Mouse (Mus musculus): Measurements from ENCODE around the gene Nexmif. TPM values are rescaled to one million over a fixed set of nuclear protein-coding genes. Genes with fewer than 3 reads are reported as not detected.
"Not testable (repeated sequence)": the region's sequence is repeated elsewhere in the genome, so short reads cannot be mapped to it uniquely, and the experiment has no call there.

Nexmif gene
- polyA plus RNA-seq, 1 experiment = not detected

DNA sequence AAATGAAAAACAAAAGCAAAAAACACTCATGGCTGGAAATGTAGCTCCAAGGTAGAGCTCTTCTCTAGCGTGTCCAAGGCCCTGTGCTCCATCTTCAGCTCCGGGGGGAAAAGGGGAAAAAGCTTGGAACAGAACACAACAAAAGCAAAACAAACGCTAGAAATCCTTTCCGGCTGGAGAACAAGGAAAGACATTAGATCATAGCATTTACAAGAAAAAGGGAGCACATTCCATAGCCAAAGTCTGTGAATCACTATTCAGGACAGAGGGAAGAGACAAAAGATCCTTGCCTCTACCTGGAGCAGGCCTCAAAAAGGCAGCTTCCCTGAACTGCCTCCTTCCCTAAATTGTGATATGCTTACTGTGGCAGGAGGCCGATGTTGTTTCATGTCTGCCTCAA lies 4.4 kb downstream of the Nexmif start:
- WGBS = 77% methylated on average over 5 of the region's 5 CpGs

DNA sequence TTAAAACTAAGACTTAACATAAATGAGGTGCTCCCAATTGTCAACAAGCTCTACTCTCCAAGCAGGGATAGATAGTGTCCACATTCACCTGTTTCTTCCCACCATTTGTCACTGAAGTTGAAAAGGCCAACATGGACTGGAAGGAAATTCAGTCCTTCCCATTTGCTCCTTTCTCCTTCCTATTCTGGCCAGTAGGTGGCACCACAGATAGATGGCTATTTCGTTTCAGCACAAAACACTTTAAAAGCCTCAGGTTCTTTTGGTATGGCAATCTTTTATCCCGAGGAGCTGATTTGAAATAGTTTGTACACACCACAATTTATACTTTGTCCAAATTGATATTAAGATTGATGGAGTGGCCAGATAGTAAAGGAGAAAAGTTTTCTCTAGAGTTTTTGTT lies 21.7 kb downstream of the Nexmif start:
- Histone ChIP-seq H3K36me3 (ENCODE audit: control insufficient read depth, insufficient read depth, low read length) (no peaks in the 10 kb centered on the region), H3K27me3 (ENCODE audit: control insufficient read depth, insufficient read depth, low read length) (no peaks in the 10 kb centered on the region), H3K4me1 (ENCODE audit: control insufficient read depth, insufficient read depth, insufficient read length, low read length) (no peaks in the 10 kb centered on the region), H3K27ac (ENCODE audit: insufficient read depth, low read depth, low read length) (no peak overlapping the region), H3K4me3 (ENCODE audit: low read depth, low read length) (no peak overlapping the region)
- TF ChIP-seq POLR2A (IDR thresholded peaks at IDR 0.05; ENCODE audit: low read depth, low read length) = no peak
- TF ChIP-seq CTCF (IDR thresholded peaks at IDR 0.05; ENCODE audit: extremely low read depth, insufficient read length, insufficient replicate concordance, low read depth, low read length) = no peak
- 7% methylated on average over 2 of the region's 2 CpGs for WGBS

More for the DNA sequence above, 4.4 kb downstream of the Nexmif start:
- Histone ChIP-seq H3K4me3 (ENCODE audit: low read depth, low read length) (no peak overlapping the region), H3K27ac (ENCODE audit: insufficient read depth, low read depth, low read length) (no peak overlapping the region), H3K4me1 (ENCODE audit: control insufficient read depth, insufficient read depth, insufficient read length, low read length) (peaks cover 2% of the 10 kb centered on the region; the same call in 1 of the 2 replicates), H3K36me3 (ENCODE audit: control insufficient read depth, insufficient read depth, low read length) (no peaks in the 10 kb centered on the region), H3K27me3 (ENCODE audit: control insufficient read depth, insufficient read depth, low read length) (peaks cover 13% of the 10 kb centered on the region)
- TF ChIP-seq POLR2A (IDR thresholded peaks at IDR 0.05; ENCODE audit: low read depth, low read length) (no peak), CTCF (IDR thresholded peaks at IDR 0.05; ENCODE audit: extremely low read depth, insufficient read length, insufficient replicate concordance, low read depth, low read length) (no peak)

DNA sequence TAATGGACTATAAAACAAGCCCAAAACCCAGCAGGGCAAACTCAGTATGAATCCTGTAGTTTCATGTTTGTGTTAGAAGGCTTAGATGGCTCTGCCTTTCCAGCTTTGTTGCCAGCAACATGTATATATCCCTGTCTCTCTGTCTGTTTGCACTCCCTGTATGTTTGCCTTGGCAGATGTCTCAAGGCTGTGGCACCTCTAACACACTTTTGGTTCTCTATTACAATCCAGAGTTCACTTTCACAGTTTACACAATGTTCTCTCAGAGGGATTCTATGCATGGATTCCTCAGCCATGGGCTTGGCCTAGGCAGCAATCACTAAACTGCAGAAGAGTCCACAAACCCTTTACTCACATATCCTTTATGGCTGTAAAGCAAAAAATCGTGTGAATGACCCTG lies 50.9 kb downstream of the Nexmif start:
- Histone ChIP-seq H3K4me3 (ENCODE audit: low read depth, low read length) (no peak overlapping the region), H3K36me3 (ENCODE audit: control insufficient read depth, insufficient read depth, low read length) (no peaks in the 10 kb centered on the region), H3K4me1 (ENCODE audit: control insufficient read depth, insufficient read depth, insufficient read length, low read length) (no peaks in the 10 kb centered on the region), H3K27ac (ENCODE audit: insufficient read depth, low read depth, low read length) (no peak overlapping the region), H3K27me3 (ENCODE audit: control insufficient read depth, insufficient read depth, low read length) (no peaks in the 10 kb centered on the region)
- TF ChIP-seq CTCF (IDR thresholded peaks at IDR 0.05; ENCODE audit: extremely low read depth, insufficient read length, insufficient replicate concordance, low read depth, low read length) (no peak), POLR2A (IDR thresholded peaks at IDR 0.05; ENCODE audit: low read depth, low read length) (no peak)
- 22% methylated on average over 1 of the region's 1 CpGs for WGBS

DNA sequence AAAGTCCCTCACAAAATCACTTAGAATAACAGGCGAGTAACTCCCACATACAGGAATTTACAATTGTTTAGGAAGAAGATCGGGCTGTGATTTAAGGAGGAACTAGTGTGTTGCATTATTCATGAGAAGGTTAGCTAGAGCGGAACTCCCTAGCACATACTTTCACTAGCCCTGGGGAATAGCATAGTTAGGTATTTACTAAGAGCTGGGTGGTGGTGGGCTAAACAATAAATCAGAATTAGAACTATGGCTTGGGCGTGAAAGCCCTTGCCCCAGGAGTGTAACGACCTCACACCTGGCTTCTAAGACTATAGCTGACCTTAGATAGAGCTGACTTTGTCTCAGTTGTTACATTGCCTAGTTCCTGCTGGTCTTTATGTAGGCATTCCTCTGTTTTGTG lies 85.7 kb downstream of the Nexmif start:
- H3K27ac ChIP-seq (ENCODE audit: insufficient read depth, low read depth, low read length); H3K4me3 ChIP-seq (ENCODE audit: low read depth, low read length); H3K36me3 ChIP-seq (ENCODE audit: control insufficient read depth, insufficient read depth, low read length); H3K27me3 ChIP-seq (ENCODE audit: control insufficient read depth, insufficient read depth, low read length); H3K4me1 ChIP-seq (ENCODE audit: control insufficient read depth, insufficient read depth, insufficient read length, low read length): not testable (repeated sequence)
- WGBS = 75% methylated on average over 5 of the region's 5 CpGs

DNA sequence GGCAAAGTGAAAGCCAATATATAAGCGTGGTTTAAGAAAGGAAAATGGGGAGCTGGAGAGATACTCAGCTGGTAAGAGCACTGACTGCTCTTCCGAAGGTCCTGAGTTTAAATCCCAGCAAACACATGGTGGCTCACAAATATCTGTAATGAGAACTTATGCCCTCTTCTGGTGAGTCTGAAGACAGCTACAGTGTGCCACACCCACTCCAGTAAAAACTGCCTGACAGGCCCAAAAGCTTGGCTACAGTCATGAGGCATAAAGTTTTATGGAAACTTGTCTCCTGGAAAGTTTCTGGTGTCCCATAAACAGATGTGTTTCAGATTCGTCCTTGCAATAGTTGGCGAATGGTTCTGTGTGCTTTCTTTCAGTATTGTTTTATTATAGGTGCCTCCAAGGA lies 86.4 kb downstream of the Nexmif start:
- Histone ChIP-seq H3K4me1 (ENCODE audit: control insufficient read depth, insufficient read depth, insufficient read length, low read length) (no peaks in the 10 kb centered on the region), H3K27ac (ENCODE audit: insufficient read depth, low read depth, low read length) (no peak overlapping the region), H3K36me3 (ENCODE audit: control insufficient read depth, insufficient read depth, low read length) (no peaks in the 10 kb centered on the region), H3K4me3 (ENCODE audit: low read depth, low read length) (no peak overlapping the region), H3K27me3 (ENCODE audit: control insufficient read depth, insufficient read depth, low read length) (no peaks in the 10 kb centered on the region)
- WGBS = 46% methylated on average over 4 of the region's 4 CpGs
- TF ChIP-seq POLR2A (IDR thresholded peaks at IDR 0.05; ENCODE audit: low read depth, low read length) (no peak), CTCF (IDR thresholded peaks at IDR 0.05; ENCODE audit: extremely low read depth, insufficient read length, insufficient replicate concordance, low read depth, low read length) (no peak)

DNA sequence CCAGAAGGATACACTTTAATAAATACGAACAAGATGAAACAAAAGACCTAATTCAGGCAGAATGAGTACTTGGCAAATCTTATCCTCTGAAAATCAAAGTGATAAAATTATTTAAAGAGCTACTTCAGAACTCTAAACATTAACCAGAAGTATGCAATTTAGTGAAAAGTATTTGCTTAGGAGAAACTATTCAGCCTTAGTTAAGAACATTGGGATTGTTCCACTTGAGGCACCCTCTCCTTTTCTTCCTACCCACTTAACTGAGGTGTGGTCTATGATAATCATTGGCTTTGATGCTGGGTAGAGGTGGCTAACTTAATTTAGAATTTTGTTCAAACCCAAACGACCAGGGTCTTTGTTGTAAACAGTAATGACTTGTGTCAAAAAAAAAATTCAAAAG lies 146.1 kb downstream of the Nexmif start:
- no peaks in the 10 kb centered on the region for H3K36me3 ChIP-seq (ENCODE audit: control insufficient read depth, insufficient read depth, low read length)
- WGBS = 36% methylated on average over 2 of the region's 2 CpGs
- H3K4me1 ChIP-seq (ENCODE audit: control insufficient read depth, insufficient read depth, insufficient read length, low read length) = no peaks in the 10 kb centered on the region
- TF ChIP-seq POLR2A (IDR thresholded peaks at IDR 0.05; ENCODE audit: low read depth, low read length) (no peak), CTCF (IDR thresholded peaks at IDR 0.05; ENCODE audit: extremely low read depth, insufficient read length, insufficient replicate concordance, low read depth, low read length) (no peak)
- H3K27ac ChIP-seq (ENCODE audit: insufficient read depth, low read depth, low read length) = no peak overlapping the region
- no peak overlapping the region for H3K4me3 ChIP-seq (ENCODE audit: low read depth, low read length)
- no peaks in the 10 kb centered on the region for H3K27me3 ChIP-seq (ENCODE audit: control insufficient read depth, insufficient read depth, low read length)

DNA sequence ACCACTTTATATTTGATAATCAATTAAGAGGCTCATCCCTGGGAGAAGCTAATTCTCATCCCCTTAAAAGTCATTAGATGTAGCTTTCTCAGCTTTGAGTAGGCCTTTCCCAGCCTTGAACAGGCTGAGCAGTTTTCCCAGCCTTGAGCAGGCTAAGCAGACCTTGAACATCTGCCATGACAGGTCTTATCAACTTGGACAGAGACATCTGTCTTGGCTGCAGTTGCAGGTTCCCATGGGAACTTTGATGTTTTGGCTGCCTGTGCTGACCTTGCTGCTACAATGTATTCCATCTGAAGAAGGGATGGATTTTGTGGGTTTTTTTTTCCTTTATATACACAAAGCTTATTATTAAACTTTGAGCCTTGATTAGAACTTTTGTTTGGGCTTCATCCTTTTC lies 160.7 kb downstream of the Nexmif start:
- H3K36me3 ChIP-seq (ENCODE audit: control insufficient read depth, insufficient read depth, low read length) = no peaks in the 10 kb centered on the region
- no peaks in the 10 kb centered on the region for H3K4me1 ChIP-seq (ENCODE audit: control insufficient read depth, insufficient read depth, insufficient read length, low read length)
- no peak for TF ChIP-seq CTCF (IDR thresholded peaks at IDR 0.05; ENCODE audit: extremely low read depth, insufficient read length, insufficient replicate concordance, low read depth, low read length)
- no peak for TF ChIP-seq POLR2A (IDR thresholded peaks at IDR 0.05; ENCODE audit: low read depth, low read length)
- no peak overlapping the region for H3K27ac ChIP-seq (ENCODE audit: insufficient read depth, low read depth, low read length)
- no peaks in the 10 kb centered on the region for H3K27me3 ChIP-seq (ENCODE audit: control insufficient read depth, insufficient read depth, low read length)
- no peak overlapping the region for H3K4me3 ChIP-seq (ENCODE audit: low read depth, low read length)

DNA sequence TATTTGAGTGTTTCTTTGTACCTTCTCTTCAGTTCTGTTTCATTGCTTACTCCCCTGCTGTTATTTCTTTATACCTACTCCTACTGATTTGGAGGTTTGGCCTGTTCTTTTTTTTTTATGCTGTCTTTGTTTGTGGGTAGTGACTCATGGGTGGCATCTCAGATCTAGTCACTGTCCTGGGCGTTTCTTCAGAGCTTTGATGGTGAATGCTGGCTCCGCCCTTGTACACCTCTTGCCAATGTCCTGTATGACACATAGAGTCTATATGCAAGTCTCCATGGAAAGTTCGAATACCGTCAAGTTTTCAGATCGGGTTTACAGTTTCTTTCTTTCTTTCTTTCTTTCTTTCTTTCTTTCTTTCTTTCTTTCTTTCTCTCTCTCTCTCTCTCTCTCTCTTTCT lies 167.1 kb downstream of the Nexmif start:
- Histone ChIP-seq H3K36me3 (ENCODE audit: control insufficient read depth, insufficient read depth, low read length) (no peaks in the 10 kb centered on the region), H3K27ac (ENCODE audit: insufficient read depth, low read depth, low read length) (no peak overlapping the region), H3K27me3 (ENCODE audit: control insufficient read depth, insufficient read depth, low read length) (no peaks in the 10 kb centered on the region), H3K4me3 (ENCODE audit: low read depth, low read length) (no peak overlapping the region), H3K4me1 (ENCODE audit: control insufficient read depth, insufficient read depth, insufficient read length, low read length) (no peaks in the 10 kb centered on the region)
- no peak for TF ChIP-seq POLR2A (IDR thresholded peaks at IDR 0.05; ENCODE audit: low read depth, low read length)
- no peak for TF ChIP-seq CTCF (IDR thresholded peaks at IDR 0.05; ENCODE audit: extremely low read depth, insufficient read length, insufficient replicate concordance, low read depth, low read length)
- WGBS = 73% methylated on average over 5 of the region's 5 CpGs
